Mouse (Mus musculus): ENCODE data around the gene Pde6h. TPM values are rescaled to one million over a fixed set of nuclear protein-coding genes. Genes with fewer than 3 reads are reported as not detected.
A peak's percentile ranks its signal among the peaks of the same experiment; 100 is the strongest.

The Pde6h gene
- polyA plus RNA-seq, 1 experiment = 0.42 TPM

GRCm38 (mm10) chr6:136940188-136940960 lies 16.7 kb downstream of the Pde6h start:
- Histone ChIP-seq H3K4me1 (ENCODE audit: control insufficient read depth, insufficient read depth, low read length) (peaks cover 2% of the 10 kb centered on the region; the same call in 1 of the 2 replicates), H3K4me3 (replicated peaks; ENCODE audit: control insufficient read depth, low read depth, low read length) (peak overlapping the region; percentile 96), H3K27ac (ENCODE audit: control insufficient read depth, insufficient read depth, low read depth, low read length, poor library complexity) (peak overlapping the region; percentile 99)
- TF ChIP-seq CTCF (IDR thresholded peaks at IDR 0.05; ENCODE audit: control insufficient read depth, insufficient read depth, low read length) (no peak), POLR2A (IDR thresholded peaks at IDR 0.05; ENCODE audit: borderline replicate concordance, control insufficient read depth, low read depth, low read length) (no peak)
- WGBS = 3% methylated on average over 11 of the region's 11 CpGs

GRCm38 (mm10) chr6:136941051-136942021 lies 17.7 kb downstream of the Pde6h start, which contains the start of gene Arhgdib:
TSS of gene Arhgdib (minus strand) at chr6:136941899.
- no peak for TF ChIP-seq CTCF (IDR thresholded peaks at IDR 0.05; ENCODE audit: control insufficient read depth, insufficient read depth, low read length)
- 0 out of 2 replicates have a peak, but pooled peaks have one; percentile 36 for TF ChIP-seq POLR2A (IDR thresholded peaks at IDR 0.05; ENCODE audit: borderline replicate concordance, control insufficient read depth, low read depth, low read length)
- under 1% methylated on average over 12 of the region's 12 CpGs for WGBS
- Histone ChIP-seq H3K4me1 (ENCODE audit: control insufficient read depth, insufficient read depth, low read length) (peaks cover 4% of the 10 kb centered on the region), H3K4me3 (replicated peaks; ENCODE audit: control insufficient read depth, low read depth, low read length) (peak within 1 kb of the TSS; percentile 96), H3K27ac (ENCODE audit: control insufficient read depth, insufficient read depth, low read depth, low read length, poor library complexity) (peak within 1 kb of the TSS; percentile 99)

GRCm38 (mm10) chr6:136942280-136942679 lies 18.6 kb downstream of the Pde6h start:
- TF ChIP-seq CTCF (IDR thresholded peaks at IDR 0.05; ENCODE audit: control insufficient read depth, insufficient read depth, low read length) (no peak), POLR2A (IDR thresholded peaks at IDR 0.05; ENCODE audit: borderline replicate concordance, control insufficient read depth, low read depth, low read length) (no peak)
- Histone ChIP-seq H3K4me3 (replicated peaks; ENCODE audit: control insufficient read depth, low read depth, low read length) (no peak overlapping the region), H3K4me1 (ENCODE audit: control insufficient read depth, insufficient read depth, low read length) (peaks cover 4% of the 10 kb centered on the region), H3K27ac (ENCODE audit: control insufficient read depth, insufficient read depth, low read depth, low read length, poor library complexity) (no peak overlapping the region; the same call in 1 of the 2 replicates)
- WGBS = 37% methylated on average over 9 of the region's 9 CpGs

- H3K27ac ChIP-seq (ENCODE audit: control insufficient read depth, insufficient read depth, low read depth, low read length, poor library complexity) = peak overlapping the region; percentile 5; the same call in 1 of the 2 replicates
- H3K4me1 ChIP-seq (ENCODE audit: control insufficient read depth, insufficient read depth, low read length) = peaks cover 4% of the 10 kb centered on the region
- TF ChIP-seq POLR2A (IDR thresholded peaks at IDR 0.05; ENCODE audit: borderline replicate concordance, control insufficient read depth, low read depth, low read length) = no peak
- no peak for TF ChIP-seq CTCF (IDR thresholded peaks at IDR 0.05; ENCODE audit: control insufficient read depth, insufficient read depth, low read length)
- H3K4me3 ChIP-seq (replicated peaks; ENCODE audit: control insufficient read depth, low read depth, low read length) = no peak overlapping the region
Measured at GRCm38 (mm10) chr6:136943392-136943791, 19.8 kb downstream of the Pde6h start.

- Histone ChIP-seq H3K4me3 (replicated peaks; ENCODE audit: control insufficient read depth, low read depth, low read length) (no peak overlapping the region), H3K27ac (ENCODE audit: control insufficient read depth, insufficient read depth, low read depth, low read length, poor library complexity) (peak overlapping the region; percentile 6; the same call in 1 of the 2 replicates), H3K4me1 (ENCODE audit: control insufficient read depth, insufficient read depth, low read length) (peaks cover 5% of the 10 kb centered on the region)
- no peak for TF ChIP-seq CTCF (IDR thresholded peaks at IDR 0.05; ENCODE audit: control insufficient read depth, insufficient read depth, low read length)
- TF ChIP-seq POLR2A (IDR thresholded peaks at IDR 0.05; ENCODE audit: borderline replicate concordance, control insufficient read depth, low read depth, low read length) = no peak
- WGBS = 28% methylated on average over 8 of the region's 8 CpGs
Measured at GRCm38 (mm10) chr6:136944511-136944910, 20.9 kb downstream of the Pde6h start.

- H3K27ac ChIP-seq (ENCODE audit: control insufficient read depth, insufficient read depth, low read depth, low read length, poor library complexity) = no peak overlapping the region; the same call in 1 of the 2 replicates
- H3K4me3 ChIP-seq (replicated peaks; ENCODE audit: control insufficient read depth, low read depth, low read length) = no peak overlapping the region
- 0 out of 2 replicates have a peak, but pooled peaks have one; percentile 16 for TF ChIP-seq POLR2A (IDR thresholded peaks at IDR 0.05; ENCODE audit: borderline replicate concordance, control insufficient read depth, low read depth, low read length)
- TF ChIP-seq CTCF (IDR thresholded peaks at IDR 0.05; ENCODE audit: control insufficient read depth, insufficient read depth, low read length) = no peak
- H3K4me1 ChIP-seq (ENCODE audit: control insufficient read depth, insufficient read depth, low read length) = peaks cover 5% of the 10 kb centered on the region
- WGBS = 25% methylated on average over 5 of the region's 5 CpGs
Measured at GRCm38 (mm10) chr6:136946241-136946640, 22.6 kb downstream of the Pde6h start.

GRCm38 (mm10) chr6:136946943-136947342 lies 23.3 kb downstream of the Pde6h start:
- 78% methylated on average over 9 of the region's 9 CpGs for WGBS
- Histone ChIP-seq H3K4me1 (ENCODE audit: control insufficient read depth, insufficient read depth, low read length) (peaks cover 3% of the 10 kb centered on the region), H3K4me3 (replicated peaks; ENCODE audit: control insufficient read depth, low read depth, low read length) (no peak overlapping the region), H3K27ac (ENCODE audit: control insufficient read depth, insufficient read depth, low read depth, low read length, poor library complexity) (no peak overlapping the region)
- no peak for TF ChIP-seq CTCF (IDR thresholded peaks at IDR 0.05; ENCODE audit: control insufficient read depth, insufficient read depth, low read length)
- no peak for TF ChIP-seq POLR2A (IDR thresholded peaks at IDR 0.05; ENCODE audit: borderline replicate concordance, control insufficient read depth, low read depth, low read length)

GRCm38 (mm10) chr6:136947716-136948115 lies 24.1 kb downstream of the Pde6h start:
- TF ChIP-seq CTCF (IDR thresholded peaks at IDR 0.05; ENCODE audit: control insufficient read depth, insufficient read depth, low read length) = no peak
- TF ChIP-seq POLR2A (IDR thresholded peaks at IDR 0.05; ENCODE audit: borderline replicate concordance, control insufficient read depth, low read depth, low read length) = no peak
- no peak overlapping the region for H3K4me3 ChIP-seq (replicated peaks; ENCODE audit: control insufficient read depth, low read depth, low read length)
- WGBS = 80% methylated on average over 4 of the region's 4 CpGs

More at GRCm38 (mm10) chr6:136947716-136948115, 24.1 kb downstream of the Pde6h start:
- Histone ChIP-seq H3K4me1 (ENCODE audit: control insufficient read depth, insufficient read depth, low read length) (peaks cover 3% of the 10 kb centered on the region), H3K27ac (ENCODE audit: control insufficient read depth, insufficient read depth, low read depth, low read length, poor library complexity) (no peak overlapping the region)

All from bone marrow, adult 2 months (tissue).